ENCODE assay signal across 9 mouse cellular contexts in genomic region chr9:35055528-35056330, GRCm38 (mm10).
A peak's percentile ranks its signal among the peaks of the same experiment; 100 is the strongest.
DNase-seq lines count a peak whose midpoint lies in the region; ATAC-seq lines count a peak whose summit lies in the region.
"Had no signal": no experiment of that assay in that cellular context is flagged by ENCODE, and none has a peak within 500 bp of the region (broad histone marks: within the 10 kb centered on the region; RNA-seq: fewer than 3 reads in every experiment).

No protein-coding gene starts in this region.

- intact Hi-C loops in heart, postnatal 36 days (cut with DNase I): no loop called here

- peak; percentile 59 for ATAC-seq in common myeloid progenitor, adult 5-6 weeks (replicated peaks; ENCODE audit: low read depth, poor library complexity, severe bottlenecking)
- peak; percentile 68 for ATAC-seq in megakaryocyte progenitor cell, adult 5-6 weeks (replicated peaks; ENCODE audit: poor library complexity)

- DNase-seq in heart, postnatal 36 days: peak; percentile 2 to 7
- no peak for DNase-seq in heart, postnatal 4 days
- DNase-seq in lung, postnatal 10 days: peak; percentile 1
- no peak for DNase-seq in lung, adult 18-20 months
- DNase-seq in cerebellum, adult 18-20 months: no peak
- DNase-seq in adrenal gland, postnatal 36 days: no peak
- DNase-seq: thymus, postnatal 14 days had no signal

Comparison
In these comparisons a context has a peak if more than half of its experiments do, and no peak if none do; other contexts are left out.
1. DNase-seq: peak in heart, postnatal 36 days (2 of 2) and lung, postnatal 10 days (single experiment); none in heart, postnatal 4 days (single experiment), lung, adult 18-20 months (0 of 2), cerebellum, adult 18-20 months (0 of 2) and adrenal gland, postnatal 36 days (0 of 2).